Mouse (Mus musculus) erythroblast, embryonic 14.5 days (primary cell): ENCODE measurements around the gene Arsk.

Experiments used
- GATA1 ChIP-seq: IDR thresholded peaks from 2 replicates; pipeline ENCODE4 v1.6.1; 2012; ENCODE audit warnings: low read length, inconsistent platforms, mixed read lengths
- TAL1 ChIP-seq: IDR thresholded peaks from 3 replicates; pipeline ENCODE4 v1.6.1; 2012; ENCODE audit warnings: low read length, inconsistent platforms, mixed read lengths

DNA sequence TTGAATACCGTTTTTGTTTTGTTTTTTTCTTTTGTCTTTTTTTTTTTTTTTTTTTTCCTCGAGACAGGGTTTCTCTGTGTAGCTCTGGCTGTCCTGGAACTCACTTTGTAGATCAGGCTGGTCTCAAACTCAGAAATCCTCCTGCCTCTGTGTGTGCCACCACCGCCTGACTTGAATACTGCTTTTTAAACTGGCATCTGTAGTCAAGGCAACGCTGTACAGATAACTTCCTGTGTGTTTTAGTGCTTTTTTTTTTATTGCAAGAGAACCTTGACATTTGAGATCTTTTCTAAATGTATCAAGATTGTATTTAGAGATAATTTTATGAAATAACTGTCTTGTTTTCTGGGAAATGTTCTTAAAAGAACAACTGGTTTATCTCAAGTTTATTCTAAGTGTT lies 34.0 kb upstream of the Arsk start:
- TF ChIP-seq GATA1, result no peak
- no peak for TF ChIP-seq TAL1
